Mouse (Mus musculus) cerebellum, adult 8-10 months (tissue): ENCODE results near the gene Pheta2.

Source experiments
- DNase-seq: peaks from one replicate; pipeline ENCODE4 v3.0.0; 2022

Pheta2 gene

DNA sequence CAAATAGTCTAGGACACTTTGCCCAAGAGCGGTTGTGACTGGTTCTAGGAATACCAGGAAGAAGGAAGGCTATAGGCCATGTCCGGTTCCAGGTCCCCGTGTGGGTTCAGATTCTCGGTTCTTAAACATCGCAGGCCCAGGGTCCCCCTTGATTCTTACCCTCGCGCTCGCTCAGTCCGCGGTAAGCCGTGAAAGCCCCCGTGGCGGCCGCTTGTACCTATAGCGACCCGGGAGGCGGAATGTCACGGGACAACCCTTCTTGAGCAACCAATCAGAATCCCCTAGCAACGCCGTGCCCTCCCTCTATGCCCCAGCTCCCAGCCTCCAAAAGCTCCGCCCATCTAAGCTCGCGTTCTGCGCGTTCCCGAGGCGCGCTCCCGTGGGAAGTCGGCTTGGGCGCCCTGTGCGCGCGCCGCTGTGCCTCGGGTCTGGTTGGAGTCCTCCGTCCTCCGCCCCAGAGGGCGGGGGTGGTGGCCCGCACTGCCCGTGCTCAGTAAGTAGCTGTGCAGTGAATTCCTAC is at the start of gene Pheta2, which contains the start of the genes Naga and Smdt1:
Gene Pheta2 (plus strand): TSS at position 350 of the 520 bp plus-strand sequence.
Gene Naga (minus strand): TSS at position 333 of the 520 bp plus-strand sequence.
Gene Smdt1 (plus strand): TSS at position 367 of the 520 bp plus-strand sequence.
- DNase-seq: peak; percentile 96

- DNase-seq: no peak
These were observed 48.5 kb upstream of the Pheta2 start for GRCm38 (mm10) chr15:82290252-82290651.

GRCm38 (mm10) chr15:82292851-82293250 is 45.9 kb upstream of the Pheta2 start:
- no peak for DNase-seq

DNA sequence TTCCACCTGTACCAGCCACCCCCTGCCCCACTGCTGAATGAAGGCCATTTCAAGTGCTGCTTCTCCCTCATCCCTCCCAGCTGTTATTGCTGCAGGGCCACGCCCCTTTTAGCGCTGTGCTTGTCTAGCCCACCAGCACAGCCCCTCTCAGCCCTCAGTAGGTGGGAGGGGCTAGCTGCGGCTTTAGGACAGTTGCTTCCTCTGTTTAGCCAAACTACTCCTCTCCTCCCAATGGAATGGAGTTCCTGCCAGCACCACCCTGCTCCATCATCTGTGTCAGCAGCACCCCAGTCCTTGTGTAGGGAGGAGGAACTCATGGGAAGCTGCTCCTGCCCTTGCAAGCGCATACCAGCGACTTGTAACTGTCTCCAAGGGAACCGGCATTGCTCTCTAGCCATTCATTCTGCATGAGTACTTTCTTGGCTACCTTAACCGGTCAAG is 45.5 kb upstream of the Pheta2 start:
- no peak for DNase-seq

GRCm38 (mm10) chr15:82294059-82294458 is 44.7 kb upstream of the Pheta2 start:
- no peak for DNase-seq

GRCm38 (mm10) chr15:82298764-82299561 is 39.8 kb upstream of the Pheta2 start, which contains the start of gene Wbp2nl:
Wbp2nl (plus strand) TSS chr15:82298954.
- no peak for DNase-seq

DNA sequence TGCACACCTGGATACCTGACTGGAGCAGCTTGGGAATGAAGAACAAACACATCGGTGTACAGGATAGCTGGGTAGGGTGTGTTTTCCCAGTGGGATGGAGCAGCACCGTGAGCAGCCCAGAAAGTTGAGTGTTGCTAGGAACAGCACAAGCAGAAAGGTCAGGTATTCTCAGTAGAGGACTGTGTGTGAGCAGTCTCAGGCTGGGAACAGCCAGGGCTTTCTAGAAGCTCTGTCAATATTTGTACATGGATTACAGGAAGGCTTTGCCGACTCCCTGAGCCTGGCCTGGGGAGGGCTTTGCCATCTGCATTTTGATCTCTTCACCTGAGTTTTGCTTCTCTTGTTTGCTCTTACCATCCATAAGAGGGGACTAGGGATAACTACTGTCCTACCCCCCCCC is 31.6 kb upstream of the Pheta2 start:
- DNase-seq: no peak

DNA sequence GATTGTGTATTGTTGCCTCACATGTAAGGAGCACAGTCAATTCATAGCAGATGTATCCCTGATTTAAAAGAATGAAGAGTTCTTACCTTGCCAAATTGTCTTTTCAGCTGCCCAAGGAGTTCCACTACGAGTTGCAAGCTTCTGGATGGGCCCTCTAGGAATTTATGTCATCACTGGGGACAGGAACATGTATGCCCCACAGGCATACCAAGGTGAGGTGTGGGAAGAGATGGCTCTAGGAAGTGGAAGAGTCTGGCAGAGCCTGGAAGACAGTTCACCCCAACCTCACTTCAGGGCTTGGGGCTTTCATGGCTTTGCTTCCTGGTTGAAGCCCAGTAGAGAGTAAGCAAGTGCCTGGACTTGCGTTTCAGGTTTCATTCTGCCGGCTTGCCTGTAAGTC is 30.3 kb upstream of the Pheta2 start:
- no peak for DNase-seq

- DNase-seq: no peak
These were observed 20.9 kb upstream of the Pheta2 start for GRCm38 (mm10) chr15:82317839-82318238.

DNA sequence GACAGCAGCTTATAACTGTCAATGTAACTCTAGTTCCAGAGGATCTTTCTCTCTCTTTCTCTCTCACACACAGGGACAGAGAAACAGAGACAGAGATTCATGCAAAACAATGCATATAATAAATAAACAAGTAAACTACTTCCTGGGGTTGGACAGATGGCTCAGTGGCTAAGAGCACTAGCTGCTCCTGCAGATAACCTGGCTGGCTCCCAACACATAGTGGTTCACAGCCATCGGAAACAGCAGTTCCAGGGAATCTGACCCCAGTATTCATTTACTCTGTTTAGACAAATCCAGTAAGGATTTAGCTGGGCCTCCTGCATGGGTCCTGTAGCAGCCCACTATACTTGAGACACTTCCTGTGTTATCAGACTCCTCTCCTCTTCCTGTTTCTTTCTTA is 19.1 kb upstream of the Pheta2 start:
- DNase-seq: no peak

DNA sequence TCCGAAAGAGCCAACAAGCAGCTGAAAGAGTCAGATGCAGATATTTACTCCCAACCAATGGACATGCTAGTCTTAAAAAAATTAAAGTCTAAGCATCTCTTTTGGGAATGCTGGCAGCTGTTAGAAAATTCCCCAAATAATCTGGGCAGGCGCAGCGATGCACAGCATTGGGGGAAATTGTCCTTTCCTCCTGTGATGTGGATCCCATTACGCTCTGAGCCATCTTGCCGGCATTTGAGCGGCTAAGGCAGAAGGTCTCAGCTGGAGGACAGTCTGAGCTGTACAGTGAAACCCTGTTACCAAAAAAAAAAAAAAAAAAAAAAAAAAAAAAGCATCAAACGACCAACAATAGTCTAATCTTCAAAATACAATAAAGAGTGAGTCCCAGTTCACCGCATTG is 16.5 kb upstream of the Pheta2 start:
- DNase-seq: no peak

DNA sequence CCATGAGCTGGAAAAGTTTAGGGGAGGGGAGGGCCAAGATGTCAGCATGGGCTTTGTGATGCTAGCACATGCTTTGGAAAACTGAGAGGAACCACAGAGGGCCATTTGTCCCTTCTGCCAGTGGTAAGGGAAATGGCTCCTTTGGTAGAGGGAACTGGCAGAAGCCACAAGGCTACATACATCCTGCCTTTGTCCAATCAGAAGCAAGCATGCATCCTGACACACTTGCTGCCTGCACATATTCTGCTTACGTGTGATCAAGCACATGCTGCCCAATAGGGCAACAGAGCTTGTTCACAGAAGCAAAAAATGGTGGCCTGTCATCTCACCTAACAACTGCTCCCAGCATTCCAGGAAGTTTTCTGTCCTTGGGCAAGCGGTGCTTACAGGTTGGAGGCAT is 13.4 kb upstream of the Pheta2 start:
- no peak for DNase-seq

DNA sequence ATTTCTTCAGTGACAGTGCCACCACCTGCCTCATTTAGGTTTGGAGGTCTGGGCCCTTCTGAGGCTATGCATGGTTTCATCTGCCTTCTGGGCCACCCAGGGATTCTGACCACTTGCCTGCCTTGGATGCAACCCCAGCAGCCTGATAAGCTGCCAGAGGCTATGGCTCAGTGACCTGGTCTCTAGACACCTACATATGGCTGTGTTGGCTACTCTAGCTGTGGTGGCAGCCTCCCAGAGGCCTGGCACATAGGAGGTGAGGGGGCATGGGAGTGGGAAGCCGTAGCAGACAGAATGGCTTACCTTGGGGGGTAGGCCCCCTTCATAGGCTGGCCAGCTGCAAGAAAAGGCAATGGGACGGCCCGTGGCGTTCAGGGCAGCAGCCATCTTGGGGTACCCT is 3.5 kb upstream of the Pheta2 start:
- peak; percentile 47 for DNase-seq

DNA sequence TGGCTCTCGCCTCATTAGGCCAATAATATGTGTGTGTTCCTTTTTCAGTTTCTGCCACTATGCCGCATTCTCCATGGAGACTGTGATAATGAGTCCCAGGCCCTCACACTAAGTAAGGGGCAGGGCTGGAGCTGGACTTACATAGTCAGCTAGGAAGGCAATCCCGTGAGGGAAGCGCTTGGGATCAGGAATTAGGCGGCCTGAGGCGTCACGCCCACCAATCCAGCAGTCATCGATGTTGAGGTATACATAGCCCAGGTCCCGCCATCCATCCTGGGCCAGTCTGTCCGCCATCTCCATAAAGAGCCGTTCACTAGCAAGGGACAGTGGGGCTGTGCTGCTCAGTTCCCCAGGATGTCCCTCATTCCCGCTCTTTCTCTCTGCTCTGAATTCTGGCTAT is 2.1 kb upstream of the Pheta2 start:
- DNase-seq: no peak

DNA sequence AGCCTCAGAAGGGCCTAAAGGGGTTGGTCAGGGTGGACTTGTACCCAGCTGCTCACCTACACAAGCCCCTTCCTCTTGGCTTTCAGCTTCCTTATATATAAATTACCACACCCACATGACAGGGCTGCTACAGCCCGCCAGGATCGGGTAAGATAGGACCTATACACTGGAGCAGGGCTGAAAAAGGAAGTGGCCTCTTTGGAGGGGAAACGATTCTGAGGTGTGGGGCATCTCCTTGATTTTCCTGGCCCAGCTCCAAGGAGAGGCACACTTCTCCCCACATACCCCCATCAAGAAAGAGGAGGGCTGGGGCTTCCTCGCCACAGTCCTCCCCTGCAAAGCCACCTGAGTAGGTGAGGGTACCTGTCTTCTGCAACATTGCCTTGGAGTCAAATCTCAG is 867 bp upstream of the Pheta2 start:
- no peak for DNase-seq

DNA sequence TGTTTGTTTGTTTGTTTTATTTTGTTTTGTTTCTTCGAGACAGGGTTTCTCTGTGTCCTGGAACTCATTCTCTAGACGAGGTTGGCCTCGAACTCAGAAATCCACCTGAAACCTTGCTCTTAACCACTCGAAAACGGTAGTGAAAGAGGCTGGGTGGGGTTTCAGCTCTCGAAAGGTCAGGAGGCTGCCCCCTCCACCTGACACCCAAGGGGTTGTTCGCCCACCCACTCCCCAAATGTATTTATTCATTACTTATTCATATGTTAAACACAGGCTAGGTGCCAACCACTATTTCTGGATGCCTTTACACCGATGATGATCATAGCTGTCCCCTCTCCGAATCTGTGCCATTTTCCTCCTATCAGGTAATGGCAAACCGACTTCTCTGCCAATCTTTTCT is 408 bp downstream of the Pheta2 start:
- DNase-seq: no peak

GRCm38 (mm10) chr15:82339634-82340254 is 1.0 kb downstream of the Pheta2 start:
- DNase-seq: no peak

GRCm38 (mm10) chr15:82340414-82341035 is 1.8 kb downstream of the Pheta2 start:
- DNase-seq: no peak

- DNase-seq: no peak
These were observed 2.3 kb downstream of the Pheta2 start for GRCm38 (mm10) chr15:82341036-82341501.

GRCm38 (mm10) chr15:82341675-82342542 is 3.2 kb downstream of the Pheta2 start:
- no peak for DNase-seq

- no peak for DNase-seq
These were observed 3.8 kb downstream of the Pheta2 start for GRCm38 (mm10) chr15:82342543-82342935.
